Mouse (Mus musculus) embryonic fibroblast, embryonic 13.5 days (primary cell): ENCODE measurements around the gene Irf2bpl. TPM values are rescaled to one million over a fixed set of nuclear protein-coding genes. Genes with fewer than 3 reads are reported as not detected.

Experiments
- H3K27ac ChIP-seq: 2 replicates; pipeline ENCODE4 v1.5.1; 2012; ENCODE audit warnings: low read length, control low read depth, inconsistent platforms; ENCODE audit not compliant: insufficient read depth
- H3K4me1 ChIP-seq: 2 replicates; pipeline ENCODE4 v1.6.1; 2011; ENCODE audit warnings: low read length; ENCODE audit not compliant: control insufficient read depth, insufficient read depth
- H3K4me3 ChIP-seq: 2 replicates; pipeline ENCODE4 v1.5.1; 2011; ENCODE audit warnings: mild to moderate bottlenecking, control low read depth, low read length; ENCODE audit not compliant: insufficient read depth
- CTCF ChIP-seq: IDR thresholded peaks from 2 replicates; pipeline ENCODE4 v1.5.1; 2011; ENCODE audit warnings: mild to moderate bottlenecking, control low read depth, low read length, moderate library complexity, borderline replicate concordance; ENCODE audit not compliant: insufficient read depth
- POLR2A ChIP-seq: IDR thresholded peaks from 2 replicates; pipeline ENCODE4 v1.6.1; 2011; ENCODE audit warnings: low read depth, mild to moderate bottlenecking, control low read depth, low read length, moderate library complexity
- polyA plus RNA-seq: library from polyadenylated mRNA; stranded (reverse); fragments of >200 nt; gene quantifications from 2 replicates; pipeline ENCODE4 v1.2.4, GENCODE M21; 2011; ENCODE audit warnings: low read depth; ENCODE audit not compliant: missing spikeins, insufficient read length

Irf2bpl gene
- polyA plus RNA-seq, 1 experiment: 36.4 TPM

DNA sequence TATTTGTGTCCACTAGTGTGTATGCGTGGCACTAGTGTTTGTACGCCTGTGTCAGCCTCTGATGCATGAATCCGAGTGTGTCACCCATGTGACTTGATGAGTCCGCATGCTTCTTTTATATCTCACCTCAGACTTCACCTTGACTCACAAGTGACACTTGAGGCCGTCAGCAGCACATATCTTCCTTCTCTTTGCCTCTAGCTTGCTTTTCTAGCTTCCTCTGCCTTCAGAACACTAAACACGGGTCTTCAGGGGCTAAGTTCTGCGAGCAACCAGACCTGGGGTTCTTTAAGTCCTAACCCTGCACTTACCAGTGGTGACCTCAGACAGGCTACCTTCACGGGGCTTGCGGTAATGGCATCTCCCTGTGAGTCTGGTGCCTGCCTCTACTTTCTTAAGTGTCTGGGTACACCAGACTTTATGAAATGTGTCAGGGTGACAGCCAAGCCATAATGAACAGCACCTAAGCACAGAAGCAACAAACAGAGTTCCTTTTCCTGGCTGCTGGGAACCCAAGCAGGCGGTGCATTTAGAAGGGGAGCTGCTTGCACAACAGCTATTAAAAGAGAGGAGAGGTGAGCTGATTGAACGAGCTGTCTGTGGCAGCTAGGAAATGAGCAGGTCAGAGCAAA lies 51.9 kb downstream of the Irf2bpl start:
- no peak for TF ChIP-seq POLR2A
- no peak for TF ChIP-seq CTCF
- H3K4me3 ChIP-seq: no peak overlapping the region
- H3K4me1 ChIP-seq: peaks cover 22% of the 10 kb centered on the region
- H3K27ac ChIP-seq: peak overlapping the region; percentile 98

DNA sequence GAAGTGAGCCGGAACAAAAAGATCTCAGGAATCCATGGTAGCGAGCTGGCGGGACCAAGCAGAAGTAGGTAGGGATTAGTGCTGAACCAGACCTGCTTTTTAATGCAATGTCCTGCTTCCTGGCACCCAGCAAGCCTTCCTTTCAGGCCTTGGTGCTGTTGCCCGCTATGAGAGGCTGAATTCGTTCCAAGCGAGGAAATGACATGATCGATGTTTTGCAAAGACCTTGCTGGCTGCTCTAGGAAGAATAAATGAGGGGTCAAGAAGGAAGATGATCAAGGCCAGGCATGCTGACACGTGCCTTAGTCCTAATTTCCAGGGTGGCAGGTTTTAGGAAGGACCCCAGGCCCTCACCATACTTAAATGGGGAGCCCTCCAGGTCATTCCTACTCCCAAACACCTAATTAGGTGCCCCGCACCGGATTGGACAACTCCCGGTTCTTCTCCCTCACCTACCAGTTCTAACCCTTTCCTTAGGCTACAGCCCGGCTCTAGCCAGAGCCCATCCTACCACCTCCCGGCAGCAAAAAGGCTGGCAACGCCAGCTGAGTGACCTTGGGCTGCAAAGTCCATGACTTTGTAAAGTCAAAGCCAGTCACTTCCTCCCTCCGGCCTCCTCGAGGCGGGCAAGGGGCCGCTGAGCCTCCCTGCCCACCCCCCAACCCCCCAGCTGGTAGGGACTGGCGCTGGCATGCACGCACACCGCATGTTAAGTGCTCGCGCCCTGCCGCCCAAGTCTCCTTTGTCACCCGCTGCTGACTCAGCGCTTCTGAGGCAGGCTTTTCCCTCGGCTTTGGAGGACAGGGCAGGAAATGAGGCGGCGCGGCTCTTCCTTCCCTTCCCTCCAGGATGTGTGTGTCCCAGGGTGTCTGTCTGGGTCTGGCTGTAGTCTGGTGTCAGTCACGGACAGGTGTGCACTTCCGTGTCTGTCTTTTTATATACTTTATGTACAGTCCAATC lies 52.7 kb downstream of the Irf2bpl start:
- no peak overlapping the region for H3K4me3 ChIP-seq
- TF ChIP-seq POLR2A: no peak
- TF ChIP-seq CTCF: no peak
- H3K27ac ChIP-seq: peak overlapping the region; percentile 98; the same call in 1 of the 2 replicates
- peaks cover 22% of the 10 kb centered on the region for H3K4me1 ChIP-seq

Other genes with a start within 250 kb of the Irf2bpl start
- 1.0 and 1.8 TPM in 2 replicates for gene Vash1, start 206.1 kb downstream of the Irf2bpl start, polyA plus RNA-seq
- gene Angel1, start 158.3 kb downstream of the Irf2bpl start, polyA plus RNA-seq: 2.1 and 2.3 TPM in 2 replicates
- gene Lrrc74a, start 150.4 kb downstream of the Irf2bpl start, polyA plus RNA-seq: not detected in 2 replicates
- 25.1 and 30.6 TPM in 2 replicates for gene Cipc, start 62.2 kb upstream of the Irf2bpl start, polyA plus RNA-seq
- not detected in 2 replicates for gene Zdhhc22, start 105.6 kb upstream of the Irf2bpl start, polyA plus RNA-seq
- not detected in 2 replicates for gene Tmem63c, start 136.5 kb upstream of the Irf2bpl start, polyA plus RNA-seq
- gene Ngb, start 217.7 kb upstream of the Irf2bpl start, polyA plus RNA-seq: not detected in 2 replicates